Mouse (Mus musculus) stomach, postnatal 0 days (tissue): ENCODE results near the gene Clec1b.

Experiments used
- CTCF ChIP-seq: IDR thresholded peaks from 2 replicates; pipeline ENCODE4 v1.5.1; 2016; ENCODE audit warnings: antibody characterized with exemption, low read depth, mild to moderate bottlenecking, moderate library complexity
- EP300 ChIP-seq: optimal IDR thresholded peaks from 2 replicates; pipeline ENCODE3; 2016; ENCODE audit warnings: antibody characterized with exemption

DNA sequence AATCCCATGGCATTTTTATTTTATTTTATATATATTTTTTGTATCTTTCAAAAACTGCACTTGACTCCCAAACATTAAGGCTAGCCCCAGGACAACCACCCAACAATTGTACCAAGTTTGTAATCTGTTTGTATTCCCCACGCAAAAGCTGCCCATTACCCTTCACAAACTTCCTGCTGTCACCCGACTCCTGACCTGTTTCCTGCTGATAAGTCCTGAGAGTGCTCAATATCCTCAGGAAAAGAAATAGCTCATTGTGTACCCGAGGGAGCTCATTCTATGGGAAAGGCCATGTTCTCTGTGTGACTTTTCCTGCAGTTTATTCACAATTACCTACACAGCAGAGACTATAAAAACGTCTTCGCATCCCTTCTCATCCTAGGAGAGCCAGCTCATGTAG is 28.7 kb downstream of the Clec1b start:
- TF ChIP-seq EP300 (no peak), CTCF (no peak)
